Mouse (Mus musculus) liver, embryonic 13.5 days (tissue): ENCODE measurements around the gene Zfp36l2. TPM values are rescaled to one million over a fixed set of nuclear protein-coding genes. Genes with fewer than 3 reads are reported as not detected.

Source experiments
- ATAC-seq: fragments of 200-750 bp; cut with Nextera tagmentation; 2 replicates; pipeline ENCODE4 v1.8.0; 2017; ENCODE audit warnings: low read depth, mild to moderate bottlenecking, moderate number of reproducible peaks, moderate library complexity
- DNase-seq: peaks from one replicate; pipeline ENCODE4 v3.0.0; 2022
- H3K27ac ChIP-seq: fragments of 300-500 bp; sonication (generic); 2 replicates; pipeline ENCODE4 v1.5.1; 2015; ENCODE audit warnings: moderate library complexity, mild to moderate bottlenecking, inconsistent platforms
- H3K27me3 ChIP-seq: fragments of 300-500 bp; sonication (generic); 2 replicates; pipeline ENCODE4 v1.6.1; 2015; ENCODE audit warnings: mild to moderate bottlenecking, inconsistent platforms
- H3K36me3 ChIP-seq: fragments of 300-500 bp; sonication (generic); 2 replicates; pipeline ENCODE4 v1.6.1; 2015; ENCODE audit warnings: mild to moderate bottlenecking, inconsistent platforms
- H3K4me1 ChIP-seq: fragments of 300-500 bp; sonication (generic); replicated peaks from 2 replicates; pipeline ENCODE4 v1.6.1; 2015; ENCODE audit warnings: inconsistent platforms
- H3K4me2 ChIP-seq: fragments of 300-500 bp; sonication (generic); 2 replicates; pipeline ENCODE4 v1.6.1; 2015; ENCODE audit warnings: inconsistent platforms, mild to moderate bottlenecking, moderate library complexity
- H3K4me3 ChIP-seq: fragments of 300-500 bp; sonication (generic); replicated peaks from 2 replicates; pipeline ENCODE4 v1.5.1; 2015; ENCODE audit warnings: mild to moderate bottlenecking, inconsistent platforms
- H3K9ac ChIP-seq: fragments of 300-500 bp; sonication (generic); 2 replicates; pipeline ENCODE4 v1.6.1; 2015; ENCODE audit warnings: mild to moderate bottlenecking, inconsistent platforms
- H3K9me3 ChIP-seq: fragments of 300-500 bp; sonication (generic); replicated peaks from 2 replicates; pipeline ENCODE4 v1.6.1; 2016; ENCODE audit warnings: inconsistent platforms
- WGBS: fragments of 180-500 bp; shearing (Covaris S2); methylation state at CpG from one replicate; pipeline ENCODE4 v1.1.7; 2015; ENCODE audit not compliant: insufficient replicate concordance; 5-methylcytosine and 5-hydroxymethylcytosine counted together
- polyA plus RNA-seq: library from polyadenylated mRNA; unstranded; fragments of >200 nt; fragmentation: Nextera tagmentation; extraction: Ambion mirVana; gene quantifications from 2 replicates; pipeline ENCODE4 v1.2.1, GENCODE M21; 2015

The Zfp36l2 gene
- polyA plus RNA-seq, 1 experiment from 2014 or later, result 8.9 TPM

- no peaks in the 10 kb centered on the region for H3K27me3 ChIP-seq
- peaks cover 22% of the 10 kb centered on the region for H3K36me3 ChIP-seq
- H3K4me1 ChIP-seq, result peaks cover 63% of the 10 kb centered on the region
- peak overlapping the region; percentile 56 for H3K4me3 ChIP-seq
- under 1% methylated on average over 12 of the region's 12 CpGs for WGBS
- ATAC-seq (peak; percentile 40), DNase-seq (peak; percentile 89)
- H3K9me3 ChIP-seq, result no peaks in the 10 kb centered on the region
- peak overlapping the region; percentile 67 for H3K9ac ChIP-seq
- H3K4me2 ChIP-seq, result peak overlapping the region; percentile 73
- peak overlapping the region; percentile 94 for H3K27ac ChIP-seq
These were observed 4.4 kb downstream of the Zfp36l2 start for GRCm38 (mm10) chr17:84183291-84183781.

- Histone ChIP-seq H3K4me1 (peaks cover 69% of the 10 kb centered on the region), H3K9me3 (no peaks in the 10 kb centered on the region), H3K4me2 (peak overlapping the region; percentile 73), H3K27ac (peak overlapping the region; percentile 94), H3K36me3 (peaks cover 22% of the 10 kb centered on the region), H3K9ac (peak overlapping the region; percentile 67), H3K4me3 (peak overlapping the region; percentile 56), H3K27me3 (no peaks in the 10 kb centered on the region)
- DNase-seq, result peak; percentile 35
- 7% methylated on average over 16 of the region's 16 CpGs for WGBS
- no peak for ATAC-seq
These were observed 5.2 kb downstream of the Zfp36l2 start for GRCm38 (mm10) chr17:84182311-84183271.

GRCm38 (mm10) chr17:84181502-84182310 lies 6.0 kb downstream of the Zfp36l2 start:
- H3K4me1 ChIP-seq, result peaks cover 70% of the 10 kb centered on the region
- peak overlapping the region; percentile 56 for H3K4me3 ChIP-seq
- no peaks in the 10 kb centered on the region for H3K9me3 ChIP-seq
- WGBS, result 10% methylated on average over 18 of the region's 18 CpGs
- H3K4me2 ChIP-seq, result peak overlapping the region; percentile 73
- DNase-seq (peak; percentile 47), ATAC-seq (no peak)
- peak overlapping the region; percentile 67 for H3K9ac ChIP-seq
- H3K27ac ChIP-seq, result peak overlapping the region; percentile 94
- H3K27me3 ChIP-seq, result no peaks in the 10 kb centered on the region
- H3K36me3 ChIP-seq, result peaks cover 20% of the 10 kb centered on the region

GRCm38 (mm10) chr17:84180715-84181501 lies 6.8 kb downstream of the Zfp36l2 start:
- DNase-seq, result peak; percentile 66
- WGBS, result 12% methylated on average over 11 of the region's 11 CpGs
- H3K4me1 ChIP-seq, result peaks cover 73% of the 10 kb centered on the region
- no peaks in the 10 kb centered on the region for H3K27me3 ChIP-seq
- no peaks in the 10 kb centered on the region for H3K9me3 ChIP-seq
- H3K4me3 ChIP-seq, result peak overlapping the region; percentile 56
- peaks cover 12% of the 10 kb centered on the region for H3K36me3 ChIP-seq
- H3K27ac ChIP-seq, result peak overlapping the region; percentile 94
- peak overlapping the region; percentile 67 for H3K9ac ChIP-seq
- ATAC-seq, result peak; percentile 49
- peak overlapping the region; percentile 73 for H3K4me2 ChIP-seq

- Histone ChIP-seq H3K9me3 (0 out of 2 replicates have a peak, but pooled peaks cover 2% of the 10 kb centered on the region), H3K27me3 (no peaks in the 10 kb centered on the region), H3K4me1 (peaks cover 76% of the 10 kb centered on the region), H3K9ac (peak overlapping the region; percentile 67; the same call in 1 of the 2 replicates), H3K4me2 (peak overlapping the region; percentile 73), H3K36me3 (peaks cover 2% of the 10 kb centered on the region), H3K27ac (peak overlapping the region; percentile 94), H3K4me3 (peak overlapping the region; percentile 56; the same call in 1 of the 2 replicates)
- 64% methylated on average over 4 of the region's 4 CpGs for WGBS
- ATAC-seq, result no peak
- no peak for DNase-seq
These were observed 7.8 kb downstream of the Zfp36l2 start for GRCm38 (mm10) chr17:84179973-84180365.

GRCm38 (mm10) chr17:84179026-84179972 lies 8.4 kb downstream of the Zfp36l2 start:
- ATAC-seq (no peak), DNase-seq (no peak)
- H3K27ac ChIP-seq, result peak overlapping the region; percentile 94
- no peak overlapping the region for H3K4me3 ChIP-seq
- 0 out of 2 replicates have a peak overlapping the region, but pooled peaks have one; percentile 67 for H3K9ac ChIP-seq
- WGBS, result 74% methylated on average over 17 of the region's 17 CpGs
- H3K9me3 ChIP-seq, result 0 out of 2 replicates have a peak, but pooled peaks cover 2% of the 10 kb centered on the region
- H3K36me3 ChIP-seq, result no peaks in the 10 kb centered on the region
- H3K4me2 ChIP-seq, result no peak overlapping the region
- H3K27me3 ChIP-seq, result no peaks in the 10 kb centered on the region
- H3K4me1 ChIP-seq, result peaks cover 76% of the 10 kb centered on the region

GRCm38 (mm10) chr17:84177481-84177880 lies 10.3 kb downstream of the Zfp36l2 start:
- 0 out of 2 replicates have a peak, but pooled peaks cover 2% of the 10 kb centered on the region for H3K9me3 ChIP-seq
- whole genome bisulfite sequencing, result 28% methylated on average over 8 of the region's 8 CpGs
- no peaks in the 10 kb centered on the region for H3K36me3 ChIP-seq
- ATAC-seq, result no peak
- H3K9ac ChIP-seq, result peak overlapping the region; percentile 14
- no peaks in the 10 kb centered on the region for H3K27me3 ChIP-seq
- no peak for DNase-seq
- H3K4me1 ChIP-seq, result peaks cover 63% of the 10 kb centered on the region
- H3K4me3 ChIP-seq, result no peak overlapping the region
- H3K4me2 ChIP-seq, result no peak overlapping the region
- H3K27ac ChIP-seq, result peak overlapping the region; percentile 60

- Histone ChIP-seq H3K4me2 (no peak overlapping the region), H3K9ac (0 out of 2 replicates have a peak overlapping the region, but pooled peaks have one; percentile 33), H3K4me3 (no peak overlapping the region), H3K27me3 (no peaks in the 10 kb centered on the region), H3K36me3 (no peaks in the 10 kb centered on the region), H3K27ac (peak overlapping the region; percentile 10), H3K4me1 (peaks cover 53% of the 10 kb centered on the region), H3K9me3 (0 out of 2 replicates have a peak, but pooled peaks cover 2% of the 10 kb centered on the region)
- 81% methylated on average over 7 of the region's 7 CpGs for WGBS
- no peak for DNase-seq
- ATAC-seq, result no peak
These were observed 11.3 kb downstream of the Zfp36l2 start for GRCm38 (mm10) chr17:84176446-84176845.

GRCm38 (mm10) chr17:84175196-84175595 lies 12.6 kb downstream of the Zfp36l2 start:
- Histone ChIP-seq H3K9ac (no peak overlapping the region), H3K36me3 (no peaks in the 10 kb centered on the region), H3K9me3 (0 out of 2 replicates have a peak, but pooled peaks cover 2% of the 10 kb centered on the region), H3K27me3 (no peaks in the 10 kb centered on the region), H3K4me2 (no peak overlapping the region), H3K27ac (no peak overlapping the region), H3K4me1 (peaks cover 41% of the 10 kb centered on the region), H3K4me3 (no peak overlapping the region)
- no peak for DNase-seq
- no peak for ATAC-seq
- 94% methylated on average over 17 of the region's 17 CpGs for WGBS
